Mouse (Mus musculus) natural killer cell, adult 2 months (primary cell): ENCODE data around the gene Hspa12a.

Experiments
- DNase-seq, 2 experiments: peaks; one replicate each; pipeline ENCODE4 v3.0.0; 2022; ENCODE audit warnings: low spot score in 2 of 2

The Hspa12a gene

DNA sequence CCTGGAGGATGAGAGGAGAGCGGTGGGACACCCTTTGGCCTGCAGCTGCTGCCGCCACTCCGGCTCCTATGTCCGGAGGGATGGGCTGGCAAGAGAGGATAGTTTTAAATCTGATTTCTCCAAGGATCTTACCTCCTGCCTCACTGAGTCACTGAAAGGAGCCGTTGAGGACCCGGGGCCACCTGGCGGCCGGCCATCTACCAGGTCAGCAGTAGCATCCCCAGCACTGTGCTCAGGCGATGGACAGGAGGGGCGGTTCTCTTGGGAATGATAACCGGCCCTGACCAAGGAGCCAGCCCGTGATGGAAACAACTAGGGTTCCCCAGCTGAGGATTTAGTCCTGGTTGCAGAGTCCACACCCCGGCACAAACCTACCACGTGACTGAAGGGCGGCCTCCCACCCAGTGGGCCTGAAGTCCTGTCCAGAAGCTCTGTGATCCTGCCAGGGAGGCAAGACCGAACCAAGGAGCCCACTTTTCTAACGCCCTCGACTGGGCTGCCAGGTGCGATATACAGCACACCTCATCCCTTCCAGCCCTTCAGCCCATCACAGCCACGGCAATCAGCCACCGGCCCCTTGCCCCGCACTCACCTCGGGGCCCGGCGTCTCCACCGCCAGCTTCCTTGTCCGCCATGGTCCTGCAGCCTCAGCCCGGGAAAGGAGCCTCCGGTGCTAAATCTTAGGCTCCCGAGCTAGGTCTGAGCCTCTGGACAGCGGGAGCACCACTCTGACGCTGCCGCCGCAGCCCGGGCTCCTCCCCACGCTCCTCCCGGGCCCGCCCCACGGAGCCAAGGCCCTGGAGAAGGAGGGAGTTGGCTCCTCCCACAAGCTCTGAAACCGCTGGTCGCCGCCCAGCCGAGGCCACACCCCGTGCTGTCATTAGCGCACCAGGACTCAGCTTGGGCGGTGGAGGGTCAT is 82.9 kb downstream of the Hspa12a start:
- DNase-seq = peak in 1 of 2 experiments; percentile 2

DNA sequence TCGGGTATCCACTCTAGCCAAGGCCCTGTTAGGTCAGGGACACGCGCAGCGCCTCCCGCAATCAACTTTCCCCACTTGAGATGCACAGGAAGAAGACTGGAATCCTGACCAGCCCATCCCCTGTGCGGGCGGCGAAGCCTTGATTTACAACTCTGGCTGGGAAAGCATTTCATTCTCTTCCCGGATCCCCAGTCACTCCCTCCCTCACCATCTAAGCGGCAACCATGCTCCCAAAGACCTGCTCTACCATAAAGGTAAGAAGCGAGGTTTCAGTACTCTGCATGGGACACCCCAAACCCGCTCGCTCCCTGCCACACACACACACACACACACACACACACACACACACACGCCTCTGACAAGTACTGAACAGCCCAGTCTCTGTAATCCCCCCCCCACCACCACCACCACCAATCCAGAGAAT is 83.6 kb downstream of the Hspa12a start:
- no peak for DNase-seq

DNA sequence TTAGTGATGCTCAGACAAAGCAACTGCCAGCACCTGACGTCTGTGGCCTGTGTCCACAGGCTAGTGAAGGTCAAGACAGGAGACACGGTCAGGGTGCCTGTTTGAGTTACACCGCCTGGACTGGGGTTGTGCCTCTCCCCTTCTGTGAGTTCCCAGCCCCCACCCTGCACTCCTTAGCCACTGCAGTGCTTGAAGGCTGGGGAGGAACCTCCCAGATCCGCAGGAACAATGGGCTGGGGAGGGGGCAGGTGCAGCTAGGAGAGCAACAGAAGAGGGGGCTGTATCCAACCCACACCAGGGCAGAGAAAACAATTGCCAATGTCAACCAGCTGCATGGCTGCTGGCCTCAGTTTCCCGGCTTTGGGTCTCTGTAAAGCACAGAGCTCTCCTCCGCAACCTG is 84.1 kb downstream of the Hspa12a start:
- no peak for DNase-seq

- DNase-seq = no peak
Observed at GRCm38 (mm10) chr19:58856129-58856855, 87.2 kb downstream of the Hspa12a start.

DNA sequence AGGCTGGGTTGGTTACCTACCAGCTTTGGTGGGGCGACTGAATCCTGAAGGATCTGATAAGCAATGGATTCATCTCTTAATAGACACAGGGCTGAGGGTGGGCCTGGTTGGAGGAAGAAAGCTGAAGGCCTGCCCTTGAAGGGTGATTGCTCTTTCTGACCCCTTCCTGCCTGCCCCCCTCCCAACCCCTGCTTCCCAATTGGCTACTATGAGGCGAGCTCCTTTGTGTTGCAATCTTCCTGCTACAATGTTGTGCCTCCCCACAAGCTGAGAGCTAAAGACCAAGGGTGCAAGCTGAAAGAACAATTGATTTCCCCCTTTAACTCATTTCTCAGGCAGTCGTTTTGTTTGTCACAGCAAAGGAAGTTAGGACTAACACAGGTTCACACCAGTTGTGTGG is 88.6 kb downstream of the Hspa12a start:
- DNase-seq = no peak

DNA sequence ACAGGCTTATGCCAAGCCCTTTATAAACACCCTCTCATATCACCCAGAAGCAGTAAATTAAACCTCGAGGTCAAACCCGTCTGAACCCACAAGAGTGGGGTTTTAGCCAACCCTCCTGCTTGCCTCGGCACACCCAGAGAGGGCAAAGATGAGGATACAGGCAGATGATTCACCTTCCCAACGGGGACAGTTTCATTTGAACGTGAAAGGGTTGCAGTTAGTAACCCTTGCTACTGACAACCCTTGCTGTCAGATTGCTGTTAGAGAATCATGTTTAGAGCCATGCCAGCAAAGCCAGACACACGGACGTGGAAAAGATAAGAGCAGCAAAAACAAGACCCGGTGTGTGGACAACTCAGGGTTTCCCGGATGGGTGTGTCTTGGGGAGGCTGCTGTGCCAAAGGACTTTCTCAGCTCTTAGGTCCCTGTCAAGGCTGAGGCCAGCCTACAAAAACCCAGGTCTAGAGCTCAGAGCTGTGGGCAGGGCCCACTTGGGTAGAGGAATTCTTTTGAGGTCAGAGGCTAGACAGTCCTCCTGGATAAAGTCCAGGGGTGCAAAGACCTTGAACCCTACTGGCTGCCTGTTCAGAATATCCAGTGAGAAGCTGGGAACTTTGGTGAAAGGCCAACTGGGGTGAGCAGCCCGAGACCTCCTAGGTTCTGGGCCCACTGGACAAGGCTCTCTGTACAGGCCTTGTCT is 90.3 kb downstream of the Hspa12a start:
- DNase-seq = no peak

GRCm38 (mm10) chr19:58850719-58851466 is 92.6 kb downstream of the Hspa12a start:
- no peak for DNase-seq

- no peak for DNase-seq
Observed at GRCm38 (mm10) chr19:58849333-58850131, 93.9 kb downstream of the Hspa12a start.

DNA sequence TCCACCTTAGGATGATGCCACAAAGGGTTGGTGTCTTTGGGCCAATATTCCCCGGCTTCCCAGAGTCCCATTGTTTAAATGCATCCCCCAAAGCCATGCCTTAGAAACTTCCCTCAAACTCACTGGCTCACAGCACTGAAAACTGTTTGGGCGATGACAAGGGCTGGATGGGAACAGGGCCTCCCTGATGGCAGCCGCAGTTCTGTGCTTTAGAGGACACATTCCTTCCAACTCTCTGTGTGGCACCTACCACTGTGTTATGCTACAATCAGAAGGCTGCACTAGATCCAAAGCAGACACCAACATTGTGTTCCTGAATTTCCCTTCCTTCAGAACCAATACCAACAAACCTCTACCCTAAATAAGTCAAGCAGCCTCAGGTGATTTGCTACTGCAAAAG is 99.8 kb downstream of the Hspa12a start:
- DNase-seq = no peak

DNA sequence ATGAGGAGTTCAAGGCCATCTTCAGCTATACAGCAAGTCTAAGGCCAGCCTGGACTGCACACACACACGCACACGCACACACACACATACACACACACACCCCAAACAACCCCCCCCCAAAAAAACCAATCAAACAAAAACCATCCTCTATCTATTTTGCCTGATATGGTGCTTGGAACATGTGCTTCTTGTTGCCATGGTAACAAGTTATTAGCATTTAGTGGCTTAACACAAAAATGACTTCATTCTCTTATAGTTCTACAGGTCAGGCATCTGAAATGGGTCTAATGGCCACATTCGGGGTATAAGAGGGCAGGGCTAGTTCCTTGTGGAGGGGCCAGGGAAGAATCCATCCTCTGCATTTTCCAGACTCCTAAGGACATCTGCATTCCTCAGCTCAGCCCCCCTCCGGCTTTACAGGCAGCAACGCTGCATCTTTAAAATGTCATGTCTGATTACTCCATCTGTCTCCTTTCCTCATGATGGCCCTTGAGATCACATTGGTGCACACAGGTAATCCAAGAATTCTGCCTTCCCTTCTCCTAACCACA is 102.7 kb downstream of the Hspa12a start:
- no peak for DNase-seq

GRCm38 (mm10) chr19:58839806-58840205 is 103.6 kb downstream of the Hspa12a start:
- no peak for DNase-seq

- no peak for DNase-seq
Observed at GRCm38 (mm10) chr19:58839345-58839744, 104.1 kb downstream of the Hspa12a start.

- DNase-seq = no peak
Observed at GRCm38 (mm10) chr19:58838706-58839105, 104.7 kb downstream of the Hspa12a start.

DNA sequence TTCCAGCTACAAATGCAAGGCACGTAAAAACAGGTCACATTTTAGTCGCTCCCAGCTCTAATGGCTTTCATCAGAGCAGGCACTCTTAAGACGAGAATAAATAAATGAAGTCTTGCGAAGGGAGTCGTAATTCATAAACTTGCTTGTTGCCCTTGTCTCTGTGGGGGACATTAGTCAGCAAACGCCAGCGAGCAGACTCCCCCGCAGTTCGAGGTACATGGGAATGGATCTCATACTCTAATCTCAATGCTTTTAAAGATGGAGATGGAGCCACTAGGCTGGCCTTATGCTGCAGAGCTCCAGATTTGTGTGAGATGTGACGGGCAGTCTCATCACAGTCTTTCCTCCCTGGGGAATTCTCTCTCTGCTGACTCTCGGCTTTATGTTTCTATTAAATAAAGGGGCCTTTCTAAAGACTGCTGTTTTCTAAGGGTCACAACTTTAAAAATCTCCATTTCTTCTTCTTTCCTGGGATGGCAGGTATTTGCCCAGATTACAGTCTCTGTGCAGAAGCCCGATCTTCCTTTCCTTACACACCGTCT is 109.7 kb downstream of the Hspa12a start:
- DNase-seq = no peak

- peak in 1 of 2 experiments; percentile 12 for DNase-seq
Observed at GRCm38 (mm10) chr19:58832988-58833387, 110.5 kb downstream of the Hspa12a start.

DNA sequence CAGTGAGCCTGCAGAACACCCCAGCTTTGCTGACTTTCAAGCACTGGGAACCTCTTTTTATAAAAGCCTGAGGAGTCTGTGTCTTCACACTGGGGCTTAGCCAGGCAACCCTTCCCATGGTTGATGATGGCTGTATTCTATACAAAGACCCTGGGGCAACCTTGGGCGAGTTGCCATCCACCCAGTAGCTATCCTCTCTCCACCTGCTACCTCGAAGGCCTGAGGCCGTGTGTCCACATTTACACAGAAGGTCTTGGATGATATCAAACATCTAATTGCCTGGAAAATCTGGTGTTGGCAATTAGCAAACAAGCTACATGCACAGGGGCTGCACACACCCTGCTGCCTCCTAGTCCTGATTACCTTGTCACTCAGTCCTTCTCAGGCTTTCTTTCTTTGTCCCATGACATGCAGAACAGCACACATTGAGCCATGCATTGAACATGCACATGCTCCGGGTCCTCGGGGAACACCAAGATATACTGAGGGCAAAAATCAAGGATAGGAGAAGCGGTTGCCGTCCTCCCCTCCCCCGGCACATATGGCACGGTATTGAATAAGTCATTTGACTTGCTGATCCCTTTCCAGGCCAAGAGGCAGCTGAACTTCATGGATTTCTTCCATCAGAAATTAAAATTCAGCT is 112.1 kb downstream of the Hspa12a start:
- DNase-seq = no peak

GRCm38 (mm10) chr19:58830182-58830581 is 113.3 kb downstream of the Hspa12a start:
- DNase-seq = no peak

GRCm38 (mm10) chr19:58829575-58829974 is 113.9 kb downstream of the Hspa12a start:
- no peak for DNase-seq

- DNase-seq = no peak
Observed at GRCm38 (mm10) chr19:58827656-58828055, 115.8 kb downstream of the Hspa12a start.

- no peak for DNase-seq
Observed at GRCm38 (mm10) chr19:58824316-58824715, 119.1 kb downstream of the Hspa12a start.
